Mouse (Mus musculus) limb, embryonic 11.5 days (tissue): ENCODE measurements around the gene Sprr2i. TPM values are rescaled to one million over a fixed set of nuclear protein-coding genes. Genes with fewer than 3 reads are reported as not detected.

Source experiments
- ATAC-seq: fragments of 200-750 bp; cut with Nextera tagmentation; 2 replicates; pipeline ENCODE4 v1.8.0; 2017; ENCODE audit warnings: low read depth; ENCODE audit not compliant: insufficient number of reproducible peaks, low FRiP score, low TSS enrichment
- DNase-seq: peaks from one replicate; pipeline ENCODE4 v3.0.0-alpha.2; 2015; ENCODE audit warnings: low spot score
- H3K27ac ChIP-seq: fragments of 300-500 bp; sonication (generic); replicated peaks from 2 replicates; pipeline ENCODE4 v1.5.1; 2014; ENCODE audit warnings: low read depth, mild to moderate bottlenecking, low read length
- H3K27me3 ChIP-seq: fragments of 300-500 bp; sonication (generic); 2 replicates; pipeline ENCODE4 v1.6.1; 2014; ENCODE audit warnings: mild to moderate bottlenecking, low read length, mixed read lengths; ENCODE audit not compliant: control insufficient read depth, insufficient read depth
- H3K36me3 ChIP-seq: fragments of 300-500 bp; sonication (generic); 2 replicates; pipeline ENCODE4 v1.6.1; 2014; ENCODE audit warnings: mild to moderate bottlenecking, low read length, moderate library complexity, mixed read lengths; ENCODE audit not compliant: control insufficient read depth, insufficient read depth
- H3K4me1 ChIP-seq: fragments of 300-500 bp; sonication (generic); 2 replicates; pipeline ENCODE4 v1.6.1; 2014; ENCODE audit warnings: low read length, mixed read lengths; ENCODE audit not compliant: control insufficient read depth, insufficient read depth
- H3K4me2 ChIP-seq: fragments of 300-500 bp; sonication (generic); 2 replicates; pipeline ENCODE4 v1.6.1; 2014; ENCODE audit warnings: low read depth, mild to moderate bottlenecking, moderate library complexity; ENCODE audit not compliant: severe bottlenecking
- H3K4me3 ChIP-seq: fragments of 300-500 bp; sonication (generic); 2 replicates; pipeline ENCODE4 v1.5.1; 2014; ENCODE audit warnings: low read depth, low read length
- H3K9ac ChIP-seq: fragments of 300-500 bp; sonication (generic); 2 replicates; pipeline ENCODE4 v1.6.1; 2014; ENCODE audit warnings: mild to moderate bottlenecking, low read length
- H3K9me3 ChIP-seq: fragments of 300-500 bp; sonication (generic); 2 replicates; pipeline ENCODE4 v1.6.1; 2016; ENCODE audit warnings: low read length; ENCODE audit not compliant: control insufficient read depth
- WGBS: fragments of 180-500 bp; shearing (Covaris S2); extraction: QIAGEN DNeasy Blood & Tissue Kit; methylation state at CpG from one replicate; pipeline ENCODE4 v1.1.7; 2014; 5-methylcytosine and 5-hydroxymethylcytosine counted together
- polyA plus RNA-seq: library from polyadenylated mRNA; unstranded; fragments of >200 nt; fragmentation: Nextera tagmentation; extraction: Ambion mirVana; gene quantifications from 2 replicates; pipeline ENCODE4 v1.2.1, GENCODE M21; 2014

The Sprr2i gene
- polyA plus RNA-seq, 1 experiment from 2014 or later, result not detected

DNA sequence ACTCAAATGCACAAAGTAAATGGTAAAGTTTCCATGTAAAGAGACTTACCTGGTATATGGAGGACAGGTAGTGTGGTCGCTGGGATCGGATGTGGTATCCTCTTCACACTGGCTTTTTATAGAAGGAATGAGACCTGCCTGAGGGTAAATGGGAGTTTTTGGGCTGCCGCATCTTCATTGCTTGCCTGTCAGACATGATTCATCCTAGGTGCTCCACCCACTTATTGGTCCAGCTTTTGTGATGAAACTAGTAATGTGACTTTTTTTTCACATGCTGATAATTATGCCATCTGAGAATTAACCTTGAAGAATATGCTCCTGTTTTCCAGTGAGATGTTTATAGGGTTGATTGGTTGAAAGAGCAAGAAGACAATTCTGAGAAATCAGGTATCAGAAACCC lies 30.9 kb downstream of the Sprr2i start, which contains the start of gene Sprr1b:
Gene Sprr1b, minus strand, starts transcription at position 101 of the 400 bp plus-strand sequence.
- Histone ChIP-seq H3K36me3 (no peaks in the 10 kb centered on the region), H3K4me2 (no peak within 1 kb of the TSS), H3K4me1 (no peaks in the 10 kb centered on the region), H3K9me3 (no peaks in the 10 kb centered on the region), H3K27me3 (no peaks in the 10 kb centered on the region), H3K27ac (no peak within 1 kb of the TSS), H3K4me3 (no peak within 1 kb of the TSS), H3K9ac (no peak within 1 kb of the TSS)
- WGBS, result 89% methylated on average over 3 of the region's 3 CpGs
- no peak for DNase-seq
- no peak for ATAC-seq

DNA sequence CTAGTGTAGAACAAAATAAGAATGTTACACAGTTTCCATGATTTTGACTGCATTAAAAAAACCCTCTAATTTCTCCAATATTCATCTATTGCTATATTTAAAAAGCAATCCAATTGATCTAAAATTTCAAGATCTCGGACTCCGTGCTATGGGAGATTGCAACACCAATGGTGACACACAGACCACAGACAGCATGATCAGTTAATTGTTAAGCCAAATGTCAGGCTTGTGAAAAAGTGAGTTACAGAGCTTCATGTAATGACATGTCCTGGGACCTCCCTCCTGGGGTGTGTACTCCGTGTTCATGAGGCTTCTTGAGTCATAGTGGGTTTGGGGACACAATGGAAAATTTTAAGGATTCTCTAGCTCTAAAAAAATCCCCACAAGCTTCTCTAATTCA lies 32.4 kb downstream of the Sprr2i start:
- no peak overlapping the region for H3K4me2 ChIP-seq
- DNase-seq (no peak), ATAC-seq (no peak)
- H3K9ac ChIP-seq, result no peak overlapping the region
- no peaks in the 10 kb centered on the region for H3K4me1 ChIP-seq
- H3K27me3 ChIP-seq, result no peaks in the 10 kb centered on the region
- H3K9me3 ChIP-seq, result no peaks in the 10 kb centered on the region
- 84% methylated on average over 3 of the region's 3 CpGs for WGBS
- no peaks in the 10 kb centered on the region for H3K36me3 ChIP-seq
- H3K27ac ChIP-seq, result no peak overlapping the region
- no peak overlapping the region for H3K4me3 ChIP-seq

DNA sequence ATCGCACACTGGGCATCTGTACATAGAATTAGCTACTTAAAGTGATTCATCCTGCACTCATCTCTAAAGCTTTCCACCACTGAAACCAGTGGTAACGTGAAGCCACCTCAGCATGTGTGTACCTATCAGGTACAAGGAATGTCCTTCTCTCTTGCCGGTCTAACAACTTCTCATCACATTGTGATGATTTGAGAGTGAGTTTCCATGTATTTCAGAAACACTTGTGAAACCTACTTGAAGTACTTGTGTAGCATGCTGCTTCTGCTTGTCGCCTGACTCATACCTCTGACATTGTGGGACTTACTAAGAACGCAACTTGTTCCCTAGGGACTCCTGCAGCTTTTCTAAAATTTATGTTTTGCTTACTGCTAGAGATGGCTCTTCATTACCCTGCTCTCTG lies 47.4 kb downstream of the Sprr2i start:
- Histone ChIP-seq H3K36me3 (no peaks in the 10 kb centered on the region), H3K27me3 (no peaks in the 10 kb centered on the region), H3K27ac (no peak overlapping the region), H3K4me3 (no peak overlapping the region), H3K4me2 (no peak overlapping the region), H3K4me1 (no peaks in the 10 kb centered on the region), H3K9me3 (no peaks in the 10 kb centered on the region), H3K9ac (no peak overlapping the region)
- DNase-seq, result no peak
- no peak for ATAC-seq
- 88% methylated on average over 5 of the region's 5 CpGs for WGBS

GRCm38 (mm10) chr3:92458620-92459019 lies 50.8 kb downstream of the Sprr2i start, which contains the start of gene Sprr3:
Sprr3 (minus strand) TSS chr3:92458720.
- Histone ChIP-seq H3K9me3 (no peaks in the 10 kb centered on the region), H3K4me2 (no peak within 1 kb of the TSS), H3K4me3 (no peak within 1 kb of the TSS), H3K27me3 (no peaks in the 10 kb centered on the region), H3K4me1 (no peaks in the 10 kb centered on the region), H3K36me3 (no peaks in the 10 kb centered on the region), H3K9ac (no peak within 1 kb of the TSS), H3K27ac (no peak within 1 kb of the TSS)
- DNase-seq (no peak), ATAC-seq (no peak)
- WGBS, result 74% methylated on average over 2 of the region's 2 CpGs

Other genes starting within 250 kb of the Sprr2i start
- not detected in 2 replicates for gene Sprr2a1, start 192.2 kb upstream of the Sprr2i start, polyA plus RNA-seq
- 0.37 TPM in 1 of 2 replicates, not detected in the other for gene Sprr2a2, start 192.1 kb upstream of the Sprr2i start, polyA plus RNA-seq
- gene Sprr2a3, start 122.6 kb upstream of the Sprr2i start, polyA plus RNA-seq, result not detected in 2 replicates
- not detected in 2 replicates for gene Sprr2b, start 91.4 kb upstream of the Sprr2i start, polyA plus RNA-seq
- gene Sprr2d, start 68.9 kb upstream of the Sprr2i start, polyA plus RNA-seq, result not detected in 2 replicates
- not detected in 2 replicates for gene Sprr2e, start 55.8 kb upstream of the Sprr2i start, polyA plus RNA-seq
- gene Sprr2f, start 42.8 kb upstream of the Sprr2i start, polyA plus RNA-seq, result not detected in 2 replicates
- not detected in 2 replicates for gene Sprr2h, start 22.3 kb upstream of the Sprr2i start, polyA plus RNA-seq
- not detected in 2 replicates for gene Sprr2j-ps, start 10.1 kb downstream of the Sprr2i start, polyA plus RNA-seq
- 4.9 and 5.8 TPM in 2 replicates for gene Gm9774, start 21.4 kb downstream of the Sprr2i start, polyA plus RNA-seq
- gene Sprr2k, start 24.6 kb downstream of the Sprr2i start, polyA plus RNA-seq, result not detected in 2 replicates
- not detected in 2 replicates for gene Sprr1b, start 30.8 kb downstream of the Sprr2i start, polyA plus RNA-seq
- not detected in 2 replicates for gene Sprr3, start 50.7 kb downstream of the Sprr2i start, polyA plus RNA-seq
- gene Sprr1a, start 77.9 kb downstream of the Sprr2i start, polyA plus RNA-seq, result not detected in 2 replicates
- gene Sprr4, start 92.5 kb downstream of the Sprr2i start, polyA plus RNA-seq, result not detected in 2 replicates
- not detected in 2 replicates for gene 2310046K23Rik, start 126.5 kb downstream of the Sprr2i start, polyA plus RNA-seq
- not detected in 2 replicates for gene Ivl, start 165.7 kb downstream of the Sprr2i start, polyA plus RNA-seq
- not detected in 2 replicates for gene Smcp, start 181.0 kb downstream of the Sprr2i start, polyA plus RNA-seq
- gene 2210017I01Rik, start 199.5 kb downstream of the Sprr2i start, polyA plus RNA-seq, result not detected in 2 replicates
- gene Lce6a, start 213.7 kb downstream of the Sprr2i start, polyA plus RNA-seq, result not detected in 2 replicates
- gene Lce1a1, start 240.3 kb downstream of the Sprr2i start, polyA plus RNA-seq, result not detected in 2 replicates
- gene Lce1b, start 248.9 kb downstream of the Sprr2i start, polyA plus RNA-seq, result not detected in 2 replicates